Mouse (Mus musculus) ES-Bruce4 (cell line): ENCODE data around the gene Rhbdf2. TPM values are rescaled to one million over a fixed set of nuclear protein-coding genes. Genes with fewer than 3 reads are reported as not detected.
"Not testable (repeated sequence)": the region's sequence is repeated elsewhere in the genome, so short reads cannot be mapped to it uniquely, and the experiment has no call there.

Experiments used
- H3K27ac ChIP-seq: 2 replicates; pipeline ENCODE4 v1.5.1; 2012; ENCODE audit warnings: low read length, inconsistent platforms; ENCODE audit not compliant: insufficient read depth
- H3K27me3 ChIP-seq: 2 replicates; pipeline ENCODE4 v1.6.1; 2012; ENCODE audit warnings: mild to moderate bottlenecking, low read length, inconsistent platforms; ENCODE audit not compliant: control insufficient read depth, poor library complexity, insufficient read depth, severe bottlenecking
- H3K36me3 ChIP-seq: 2 replicates; pipeline ENCODE4 v1.6.1; 2012; ENCODE audit warnings: inconsistent platforms, mild to moderate bottlenecking, low read length, moderate library complexity; ENCODE audit not compliant: control insufficient read depth, poor library complexity, insufficient read depth, severe bottlenecking
- H3K4me1 ChIP-seq: one replicate; pipeline ENCODE4 v1.8.1; 2011; ENCODE audit warnings: low read length; ENCODE audit not compliant: control insufficient read depth, insufficient read depth
- H3K4me3 ChIP-seq: 2 replicates; pipeline ENCODE4 v1.5.1; 2011; ENCODE audit warnings: low read depth, mild to moderate bottlenecking, low read length
- H3K9ac ChIP-seq: 2 replicates; pipeline ENCODE4 v1.6.1; 2012; ENCODE audit warnings: low read depth, mild to moderate bottlenecking, inconsistent platforms; ENCODE audit not compliant: poor library complexity, severe bottlenecking
- H3K9me3 ChIP-seq: replicated peaks from 2 replicates; pipeline ENCODE4 v1.6.1; 2012; ENCODE audit warnings: mild to moderate bottlenecking, low read length, inconsistent platforms; ENCODE audit not compliant: control insufficient read depth, poor library complexity, insufficient read depth, severe bottlenecking
- CTCF ChIP-seq: IDR thresholded peaks from one replicate; pipeline ENCODE4 v1.8.1; 2011; ENCODE audit warnings: low read depth, low read length
- EP300 ChIP-seq: IDR thresholded peaks from 2 replicates; pipeline ENCODE4 v1.6.1; 2011; ENCODE audit warnings: low read depth, low read length; ENCODE audit not compliant: insufficient read depth
- POLR2A ChIP-seq: IDR thresholded peaks from one replicate; pipeline ENCODE4 v1.8.1; 2011; ENCODE audit warnings: low read length; ENCODE audit not compliant: insufficient read depth
- polyA plus RNA-seq: library from polyadenylated mRNA; stranded (reverse); fragments of >200 nt; gene quantifications from 2 replicates; pipeline ENCODE4 v1.2.4, GENCODE M21; 2011; ENCODE audit warnings: low read depth; ENCODE audit not compliant: missing spikeins, insufficient read depth, insufficient read length

Rhbdf2 gene
- polyA plus RNA-seq, 1 experiment: 36.5 TPM

- Histone ChIP-seq H3K4me1 (peaks cover 16% of the 10 kb centered on the region), H3K27ac (no peak overlapping the region), H3K9ac (no peak overlapping the region), H3K4me3 (no peak overlapping the region), H3K9me3 (no peaks in the 10 kb centered on the region), H3K36me3 (no peaks in the 10 kb centered on the region), H3K27me3 (no peaks in the 10 kb centered on the region)
- TF ChIP-seq POLR2A (no peak), EP300 (no peak), CTCF (no peak)
These were observed 9.2 kb downstream of the Rhbdf2 start for GRCm38 (mm10) chr11:116617641-116618040.

DNA sequence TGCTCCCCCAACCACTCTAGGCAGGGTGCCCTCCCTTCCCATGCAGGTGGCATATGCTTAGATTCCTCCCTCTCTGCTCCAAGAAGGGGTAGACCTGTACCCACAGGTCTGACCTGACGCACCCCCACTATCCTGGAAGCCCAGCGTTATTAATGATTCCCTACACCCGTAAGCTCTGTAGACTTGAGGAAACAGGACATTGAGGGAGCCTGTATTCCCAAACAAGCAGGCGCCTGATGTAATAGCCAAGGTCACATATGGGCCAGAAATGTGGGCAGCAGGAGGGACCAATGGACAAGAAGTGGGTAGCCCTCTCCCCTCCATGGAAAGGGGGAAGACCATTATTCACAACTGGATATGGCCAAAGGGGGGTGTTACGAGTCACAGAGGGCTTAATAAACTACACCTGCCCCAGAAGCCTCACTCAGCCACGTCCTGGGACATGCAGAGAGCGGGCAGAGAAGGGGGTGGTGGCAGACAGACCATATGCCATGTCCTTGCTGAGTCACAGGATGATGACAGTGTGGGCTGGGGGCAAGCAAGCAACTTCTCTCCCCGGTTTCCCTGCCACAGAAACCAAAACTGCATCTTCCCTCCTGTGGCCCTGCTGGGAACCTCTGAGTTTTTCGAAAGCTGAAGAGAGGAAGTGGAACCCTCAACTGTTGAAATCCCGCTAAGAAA is 10.2 kb downstream of the Rhbdf2 start:
- no peak overlapping the region for H3K9ac ChIP-seq
- H3K4me1 ChIP-seq: peaks cover 13% of the 10 kb centered on the region

GRCm38 (mm10) chr11:116615735-116616437 is 10.9 kb downstream of the Rhbdf2 start:
- Histone ChIP-seq H3K4me3 (no peak overlapping the region), H3K4me1 (peaks cover 13% of the 10 kb centered on the region), H3K27ac (peak overlapping the region; percentile 19; the same call in 1 of the 2 replicates), H3K36me3 (no peaks in the 10 kb centered on the region), H3K9ac (no peak overlapping the region), H3K9me3 (no peaks in the 10 kb centered on the region), H3K27me3 (no peaks in the 10 kb centered on the region)
- TF ChIP-seq EP300 (0 out of 2 replicates have a peak, but pooled peaks have one; percentile 69), POLR2A (no peak), CTCF (peak; percentile 31)

More for the DNA sequence above, 10.2 kb downstream of the Rhbdf2 start:
- H3K4me3 ChIP-seq: no peak overlapping the region
- no peaks in the 10 kb centered on the region for H3K9me3 ChIP-seq
- H3K27ac ChIP-seq: peak overlapping the region; percentile 5; the same call in 1 of the 2 replicates
- no peaks in the 10 kb centered on the region for H3K36me3 ChIP-seq
- no peaks in the 10 kb centered on the region for H3K27me3 ChIP-seq
- no peak for TF ChIP-seq CTCF
- no peak for TF ChIP-seq EP300
- no peak for TF ChIP-seq POLR2A

- Histone ChIP-seq H3K9me3 (no peaks in the 10 kb centered on the region), H3K27ac (no peak overlapping the region), H3K27me3 (no peaks in the 10 kb centered on the region), H3K36me3 (no peaks in the 10 kb centered on the region), H3K4me1 (peaks cover 10% of the 10 kb centered on the region), H3K4me3 (no peak overlapping the region), H3K9ac (no peak overlapping the region)
- no peak for TF ChIP-seq EP300
- no peak for TF ChIP-seq CTCF
- TF ChIP-seq POLR2A: no peak
These were observed 13.6 kb downstream of the Rhbdf2 start for GRCm38 (mm10) chr11:116613234-116613633.

DNA sequence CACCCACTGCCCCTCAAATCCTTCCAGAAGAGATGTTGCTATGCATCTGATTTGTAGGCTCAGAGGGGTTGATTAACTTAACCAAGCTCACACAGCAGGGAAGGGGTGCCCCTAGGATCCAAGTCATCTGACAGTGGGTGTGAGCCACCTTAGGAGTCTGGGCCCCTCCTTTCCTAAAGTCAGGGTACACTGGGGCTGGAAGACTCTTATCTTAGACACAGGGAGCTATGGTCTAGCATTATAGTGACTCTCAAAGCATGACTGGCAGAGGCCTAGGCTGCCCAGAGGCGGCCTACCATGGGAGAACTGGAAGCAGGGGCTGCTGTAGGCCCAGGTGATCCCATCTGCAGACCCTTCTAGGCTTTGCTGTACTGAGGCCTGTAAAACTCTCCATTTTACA is 14.3 kb downstream of the Rhbdf2 start:
- Histone ChIP-seq H3K9ac (no peak overlapping the region), H3K4me3 (no peak overlapping the region), H3K9me3 (no peaks in the 10 kb centered on the region), H3K27ac (no peak overlapping the region), H3K36me3 (no peaks in the 10 kb centered on the region), H3K27me3 (no peaks in the 10 kb centered on the region), H3K4me1 (peaks cover 12% of the 10 kb centered on the region)
- no peak for TF ChIP-seq CTCF
- no peak for TF ChIP-seq POLR2A
- TF ChIP-seq EP300: no peak

DNA sequence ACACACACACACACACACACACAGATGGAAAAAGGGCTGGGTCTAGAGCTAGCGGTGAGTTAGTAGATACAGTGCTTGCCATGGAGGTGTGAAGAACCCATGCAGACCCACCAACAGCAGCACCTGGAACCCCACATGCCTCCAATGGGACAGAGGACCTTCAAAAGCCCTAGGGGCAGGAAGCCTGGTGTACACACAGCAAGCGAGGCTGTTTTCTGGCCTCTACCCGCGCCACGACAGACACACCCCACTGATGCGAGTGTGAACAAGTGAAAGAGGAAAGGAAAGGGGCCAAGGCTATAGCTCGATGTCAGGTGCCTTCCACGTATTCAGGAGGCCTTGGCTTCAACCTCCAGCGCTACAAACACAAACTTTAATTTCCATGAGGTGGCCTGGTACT is 14.9 kb downstream of the Rhbdf2 start:
- no peak overlapping the region for H3K27ac ChIP-seq
- H3K4me1 ChIP-seq: peaks cover 9% of the 10 kb centered on the region

DNA sequence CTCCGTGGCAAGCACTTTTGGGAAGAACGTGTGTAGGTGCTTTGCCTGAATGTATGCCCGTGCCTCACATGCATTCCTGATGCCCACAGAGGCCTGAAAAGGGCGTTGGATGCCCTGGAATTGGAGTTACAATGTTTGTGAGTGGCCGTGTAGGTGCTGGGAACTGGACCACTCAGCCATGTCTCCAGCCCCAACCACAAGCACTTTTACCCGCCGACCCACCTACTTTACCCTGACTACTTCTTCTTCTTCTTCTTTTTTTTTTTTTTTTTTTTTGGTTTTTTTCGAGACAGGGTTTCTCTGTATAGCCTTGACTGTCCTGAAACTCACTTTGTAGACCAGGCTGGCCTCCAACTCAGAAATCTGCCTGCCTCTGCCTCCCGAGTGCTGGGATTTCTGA is 15.7 kb downstream of the Rhbdf2 start:
- H3K4me1 ChIP-seq, H3K36me3 ChIP-seq, H3K9ac ChIP-seq, H3K27ac ChIP-seq, H3K9me3 ChIP-seq, H3K4me3 ChIP-seq, H3K27me3 ChIP-seq: not testable (repeated sequence)

More for the DNA sequence above, 14.9 kb downstream of the Rhbdf2 start:
- Histone ChIP-seq H3K9ac (no peak overlapping the region), H3K36me3 (no peaks in the 10 kb centered on the region), H3K4me3 (no peak overlapping the region), H3K27me3 (no peaks in the 10 kb centered on the region), H3K9me3 (no peaks in the 10 kb centered on the region)
- TF ChIP-seq EP300 (no peak), CTCF (no peak), POLR2A (no peak)
